9 mouse cellular contexts compared by ENCODE assay signal in the genomic region with DNA sequence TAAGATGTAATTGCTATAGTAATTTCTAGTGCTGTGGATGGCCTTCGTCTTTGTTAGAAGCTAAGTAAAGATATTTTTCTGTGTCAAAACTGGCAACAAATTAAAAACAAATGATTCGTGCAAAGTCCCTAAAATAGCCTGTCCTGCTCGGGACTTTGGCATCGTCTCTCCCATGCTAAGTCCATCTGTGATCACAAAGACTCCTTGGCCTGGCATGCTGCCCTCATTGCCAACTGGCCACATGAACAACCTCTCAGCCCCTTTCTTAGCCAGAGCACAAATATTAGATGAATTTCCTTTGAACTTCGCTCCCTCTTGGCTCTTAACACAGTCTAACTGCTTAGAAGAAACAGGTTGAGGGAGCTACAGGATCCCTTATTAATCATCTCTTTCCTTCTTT.
DNase-seq lines count a peak whose midpoint lies in the region; ATAC-seq and TF ChIP-seq lines count a peak whose summit lies in the region.
"Had no signal": no experiment of that assay in that cellular context is flagged by ENCODE, and none has a peak within 500 bp of the region (broad histone marks: within the 10 kb centered on the region; RNA-seq: fewer than 3 reads in every experiment).

No protein-coding gene starts in this region.

- WGBS in midbrain, postnatal 0 days = 71% methylated on average over 5 of the region's 5 CpGs
- WGBS in midbrain, embryonic 15.5 days = 76% methylated on average over 5 of the region's 5 CpGs

- intact Hi-C loops in heart, postnatal 25 days (cut with DNase I) = no loop called here

- no peaks in the 10 kb centered on the region for H3K4me1 ChIP-seq in midbrain, postnatal 0 days (ENCODE audit: insufficient read depth, low read length)
- H3K4me1 ChIP-seq in midbrain, embryonic 15.5 days = no peaks in the 10 kb centered on the region

- H3K9ac ChIP-seq in midbrain, postnatal 0 days (replicated peaks; ENCODE audit: low read length, poor library complexity, severe bottlenecking) = no peak overlapping the region
- H3K9ac ChIP-seq in midbrain, embryonic 15.5 days = no peak overlapping the region

- H3K27ac ChIP-seq in midbrain, postnatal 0 days (ENCODE audit: low read depth, low read length) = no peak overlapping the region
- H3K27ac ChIP-seq in midbrain, embryonic 15.5 days = no peak overlapping the region

- peak; percentile 43 to 52 for DNase-seq in heart, adult 18-20 months
- no peak for DNase-seq in heart, postnatal 25 days (ENCODE audit: low spot score)
- peak; percentile 59 for DNase-seq in midbrain, postnatal 0 days (ENCODE audit: low spot score)
- peak; percentile 76 to 88 for DNase-seq in cerebellum, postnatal 25 days
- peak; percentile 43 for DNase-seq in kidney, postnatal 14 days
- DNase-seq in testis, postnatal 10 days (ENCODE audit: low spot score) = no peak
- DNase-seq in spleen, postnatal 10 days (ENCODE audit: low spot score in 2 of 2) = no peak

- no peaks in the 10 kb centered on the region for H3K36me3 ChIP-seq in midbrain, postnatal 0 days (ENCODE audit: insufficient read depth, low read length)
- H3K36me3 ChIP-seq in midbrain, embryonic 15.5 days (replicated peaks) = no peaks in the 10 kb centered on the region

- ATAC-seq in midbrain, postnatal 0 days (ENCODE audit: low FRiP score) = no peak
- ATAC-seq in midbrain, embryonic 15.5 days (replicated peaks) = no peak
- ATAC-seq: intestine, embryonic 16.5 days had no signal

- H3K4me2 ChIP-seq in midbrain, postnatal 0 days (ENCODE audit: low read depth, low read length, poor library complexity, severe bottlenecking) = no peak overlapping the region
- H3K4me2 ChIP-seq in midbrain, embryonic 15.5 days = no peak overlapping the region

- no peaks in the 10 kb centered on the region for H3K27me3 ChIP-seq in midbrain, postnatal 0 days (ENCODE audit: insufficient read depth, low read length)
- H3K27me3 ChIP-seq in midbrain, embryonic 15.5 days (replicated peaks) = no peaks in the 10 kb centered on the region

- no peak for TF ChIP-seq CTCF in midbrain, postnatal 0 days (IDR thresholded peaks at IDR 0.05)

- H3K4me3 ChIP-seq in midbrain, postnatal 0 days (ENCODE audit: low read depth, low read length) = no peak overlapping the region
- H3K4me3 ChIP-seq in midbrain, embryonic 15.5 days = no peak overlapping the region

- no peaks in the 10 kb centered on the region for H3K9me3 ChIP-seq in midbrain, postnatal 0 days (ENCODE audit: low read length)
- H3K9me3 ChIP-seq in midbrain, embryonic 15.5 days = no peaks in the 10 kb centered on the region

Comparison
In these comparisons a context has a peak if more than half of its experiments do, and no peak if none do; other contexts are left out.
1. DNase-seq: peak in heart, adult 18-20 months (2 of 2), midbrain, postnatal 0 days (single experiment), cerebellum, postnatal 25 days (2 of 2) and kidney, postnatal 14 days (single experiment); none in heart, postnatal 25 days (single experiment), testis, postnatal 10 days (single experiment) and spleen, postnatal 10 days (0 of 2).